Mouse (Mus musculus): ENCODE measurements around the gene Pde11a. TPM values are rescaled to one million over a fixed set of nuclear protein-coding genes. Genes with fewer than 3 reads are reported as not detected.
A peak's percentile ranks its signal among the peaks of the same experiment; 100 is the strongest.

Pde11a gene
- total RNA-seq, 2 experiments from 2014 or later = 4.6 to 5.5 TPM

DNA sequence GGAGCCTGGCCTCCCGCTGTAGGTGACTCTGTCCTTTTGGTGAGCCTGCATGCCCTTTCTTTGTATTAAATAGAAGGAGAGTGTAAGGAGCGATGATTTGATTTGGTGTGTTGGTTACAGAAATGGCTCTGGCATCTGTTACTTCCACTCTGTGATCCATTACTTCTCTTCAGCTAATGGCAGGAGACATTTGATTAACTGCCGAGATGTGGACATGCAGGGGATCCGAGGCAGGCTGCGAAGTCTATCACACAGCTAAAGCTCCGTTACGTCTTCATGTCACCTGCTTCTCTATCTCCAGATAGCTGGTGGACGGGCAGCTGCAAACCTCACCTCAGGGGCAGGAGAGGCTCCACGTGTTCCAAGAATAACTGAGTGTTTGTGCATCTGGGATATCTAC, 364.4 kb downstream of the Pde11a start:
- Histone ChIP-seq H3K4me3 (no peak overlapping the region), H3K27ac (no peak overlapping the region)
- intact Hi-C loops (cut with DNase I) = no loop called here
- TF ChIP-seq CTCF (IDR thresholded peaks at IDR 0.05) = no peak
- DNase-seq (ENCODE audit: extremely low spot score in 1 of 2, low spot score in 2 of 2) = no peak

DNA sequence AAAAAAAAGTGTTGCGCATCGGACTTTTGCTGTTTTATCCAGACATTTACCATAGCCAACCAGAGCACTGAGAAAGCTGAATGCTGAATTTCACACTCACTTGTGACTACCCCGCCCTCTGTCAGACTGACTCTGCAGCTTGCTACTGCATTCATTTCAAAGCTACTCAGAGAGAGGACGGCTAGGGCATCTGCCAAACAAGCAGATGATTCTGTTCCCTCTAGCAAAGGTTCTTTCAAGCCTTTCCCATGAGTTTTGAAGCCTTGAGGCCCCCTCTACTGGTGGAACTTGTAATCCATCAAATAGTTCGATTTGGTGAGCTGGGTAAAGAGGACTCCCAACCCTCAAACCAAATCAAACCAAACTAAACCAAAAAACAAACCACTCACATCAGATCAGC, 373.6 kb downstream of the Pde11a start:
- peak; percentile 74 for TF ChIP-seq CTCF (IDR thresholded peaks at IDR 0.05)
- intact Hi-C loops (cut with DNase I) = loop anchor here (1.0 to 5.0 kb wide), 3 partner anchors 82 to 358 kb away; no protein-coding TSS in a partner anchor
- peak overlapping the region; percentile 31 for H3K4me3 ChIP-seq
- DNase-seq (ENCODE audit: extremely low spot score in 1 of 2, low spot score in 2 of 2) = peak; percentile 47 to 53
- H3K27ac ChIP-seq = no peak overlapping the region

DNA sequence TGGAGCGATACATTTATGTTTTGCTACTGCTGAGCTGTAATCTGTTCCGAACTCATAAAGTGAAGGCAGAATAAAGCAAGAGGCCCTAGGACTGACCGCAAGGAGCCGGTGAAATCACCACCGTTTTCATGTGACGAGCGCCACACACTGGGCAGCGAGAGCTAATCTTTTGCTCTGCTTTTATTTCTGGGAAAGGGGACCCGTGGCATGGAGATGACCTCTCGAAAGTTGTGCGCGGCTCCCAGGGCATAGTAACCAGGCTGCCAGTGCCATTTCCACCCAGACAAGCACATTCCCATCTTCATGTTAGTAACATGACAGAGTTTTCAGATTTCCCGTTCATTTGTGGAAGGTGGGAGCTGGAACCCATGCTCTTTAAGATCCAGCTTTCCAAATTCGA, 374.1 kb downstream of the Pde11a start:
- peak in 1 of 2 experiments; percentile 30 for DNase-seq (ENCODE audit: extremely low spot score in 1 of 2, low spot score in 2 of 2)
- TF ChIP-seq CTCF (IDR thresholded peaks at IDR 0.05) = peak; percentile 58
- intact Hi-C loops (cut with DNase I) = loop anchor here (2.0 to 5.0 kb wide), 2 partner anchors 177 to 358 kb away; no protein-coding TSS in a partner anchor
- Histone ChIP-seq H3K27ac (no peak overlapping the region), H3K4me3 (peak overlapping the region; percentile 31)

DNA sequence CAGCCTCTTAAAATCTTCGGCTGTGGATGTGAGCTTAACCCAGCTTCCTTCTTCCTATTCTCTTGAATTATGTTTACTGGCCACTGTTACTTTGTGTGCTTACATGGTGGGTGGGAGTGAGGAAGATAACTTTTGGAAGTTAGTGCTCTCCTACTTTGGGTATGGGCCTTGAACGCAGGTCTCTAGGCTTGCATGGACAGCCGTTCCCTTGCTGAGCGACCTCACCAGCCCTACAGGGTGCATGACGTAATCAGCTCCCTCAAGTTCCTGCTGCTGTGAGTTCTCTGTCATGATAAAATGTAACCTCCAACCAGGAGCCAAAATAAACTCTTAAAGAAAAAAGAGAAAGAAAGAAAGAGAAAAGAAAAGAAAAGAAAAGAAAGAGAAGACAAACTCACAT, 374.5 kb downstream of the Pde11a start:
- no peak for TF ChIP-seq CTCF (IDR thresholded peaks at IDR 0.05)
- intact Hi-C loops (cut with DNase I) = loop anchor here (2.0 to 5.0 kb wide), 2 partner anchors 177 to 357 kb away; no protein-coding TSS in a partner anchor
- Histone ChIP-seq H3K4me3 (no peak overlapping the region), H3K27ac (no peak overlapping the region)
- no peak for DNase-seq (ENCODE audit: extremely low spot score in 1 of 2, low spot score in 2 of 2)

DNA sequence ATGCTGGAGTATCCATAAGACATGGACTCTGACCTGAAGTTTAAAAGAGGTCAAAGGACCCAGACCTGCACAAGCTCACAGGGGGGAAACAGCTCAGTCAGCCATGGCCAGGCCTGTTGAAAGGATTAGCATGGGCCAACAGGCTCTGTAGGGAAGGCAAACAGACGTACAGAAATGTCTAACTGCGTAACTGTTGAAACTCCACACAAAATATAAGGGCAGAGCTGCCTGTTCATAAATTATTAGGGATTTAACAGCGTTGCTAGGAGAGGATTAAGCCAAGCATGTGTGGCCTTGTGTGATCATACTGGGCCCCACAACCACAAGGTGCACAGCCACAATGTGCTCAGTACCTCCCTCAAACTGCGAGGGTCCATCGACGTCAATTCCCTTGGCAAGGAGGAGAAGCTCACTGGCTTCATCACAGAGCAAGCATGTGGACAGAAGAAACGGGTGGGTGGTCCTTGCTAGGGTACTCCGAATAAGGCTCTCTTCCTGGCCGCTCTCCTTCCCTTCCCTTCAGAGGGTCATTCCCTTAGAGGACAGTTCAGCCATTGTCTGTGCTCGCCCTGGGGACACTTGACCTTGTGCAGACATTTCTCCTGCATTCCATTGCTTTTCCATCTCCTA, 375.2 kb downstream of the Pde11a start:
- no peak overlapping the region for H3K4me3 ChIP-seq
- DNase-seq (ENCODE audit: extremely low spot score in 1 of 2, low spot score in 2 of 2) = no peak
- TF ChIP-seq CTCF (IDR thresholded peaks at IDR 0.05) = no peak
- intact Hi-C loops (cut with DNase I) = loop anchor here (5.0 kb wide), 1 partner anchor 176 kb away; no protein-coding TSS in a partner anchor
- H3K27ac ChIP-seq = no peak overlapping the region

DNA sequence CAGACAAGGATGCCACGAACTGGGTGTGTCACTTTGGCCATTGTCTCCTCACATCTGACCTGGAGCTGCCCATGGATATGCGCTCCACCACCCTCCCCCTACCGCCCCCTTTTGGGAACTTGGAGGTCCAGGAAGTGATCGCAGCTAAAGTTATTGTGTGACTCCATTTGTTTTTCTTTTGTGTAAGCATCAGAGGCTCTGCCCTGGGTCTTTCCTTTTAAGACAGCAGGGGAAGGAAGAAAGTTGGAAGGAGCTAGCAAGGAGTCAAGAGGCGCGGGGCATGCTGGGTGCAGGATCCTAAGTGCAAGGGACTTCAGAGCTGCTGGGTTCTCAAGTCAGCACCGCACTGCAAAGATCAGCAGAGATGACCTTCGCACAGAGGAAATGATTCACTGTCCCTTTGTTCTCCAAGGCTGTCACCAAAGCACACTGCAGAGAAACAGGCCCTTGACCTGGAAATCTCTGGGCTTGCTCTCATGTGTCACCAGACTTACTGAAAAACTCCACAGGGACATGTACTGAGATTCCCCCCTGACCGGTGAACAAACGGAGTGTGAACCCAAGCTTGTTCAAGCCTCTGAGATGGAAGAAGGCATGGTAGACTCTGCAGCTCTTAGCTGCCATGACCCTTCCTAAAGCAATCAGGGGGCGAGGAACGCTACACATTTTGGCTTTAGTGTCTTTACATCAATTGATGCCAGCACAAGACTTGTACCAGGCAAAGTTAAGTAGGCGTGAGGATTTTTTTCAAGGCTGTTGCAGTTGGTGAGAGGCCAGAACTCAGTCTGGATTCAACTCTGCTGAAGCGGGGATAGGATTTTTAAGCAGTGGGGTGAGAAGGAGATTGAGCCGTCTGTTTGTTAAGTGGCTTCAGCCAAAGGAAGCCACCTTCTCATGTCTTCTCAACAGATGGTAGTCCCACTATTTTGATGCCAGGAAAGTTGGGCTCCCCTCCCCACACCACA, 377.9 kb downstream of the Pde11a start:
- TF ChIP-seq CTCF (IDR thresholded peaks at IDR 0.05) = no peak
- intact Hi-C loops (cut with DNase I) = loop anchor here (5.0 kb wide), 1 partner anchor 173 kb away; no protein-coding TSS in a partner anchor
- DNase-seq (ENCODE audit: extremely low spot score in 1 of 2, low spot score in 2 of 2) = peak in 1 of 2 experiments; percentile 22
- Histone ChIP-seq H3K27ac (no peak overlapping the region), H3K4me3 (no peak overlapping the region)

DNA sequence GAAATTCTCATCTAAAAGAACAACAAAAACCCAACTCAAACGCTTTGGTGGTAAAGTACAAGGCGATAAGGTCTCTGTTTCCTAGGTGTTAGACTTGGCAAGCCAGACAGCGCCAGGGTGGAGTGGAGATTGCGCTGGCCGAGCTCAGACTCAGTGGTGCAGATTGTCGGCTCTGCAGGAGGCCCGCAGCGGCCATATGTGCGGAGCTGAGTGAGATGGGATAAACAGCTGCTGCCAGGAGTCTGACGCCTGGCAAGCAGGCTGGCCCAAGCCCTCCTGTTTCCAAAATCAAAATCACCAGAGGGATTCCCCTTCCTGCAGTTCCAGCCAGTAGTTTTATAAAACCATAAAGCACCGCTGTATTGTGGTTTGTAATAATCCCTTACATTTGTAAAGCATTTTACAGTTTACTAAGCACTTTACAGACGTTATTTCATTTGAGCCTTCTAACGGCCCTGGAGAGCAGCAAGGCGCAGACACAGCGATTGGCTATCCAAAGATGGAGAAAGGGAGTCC, 378.7 kb downstream of the Pde11a start:
- TF ChIP-seq CTCF (IDR thresholded peaks at IDR 0.05) = no peak
- DNase-seq (ENCODE audit: extremely low spot score in 1 of 2, low spot score in 2 of 2) = no peak
- no peak overlapping the region for H3K4me3 ChIP-seq
- H3K27ac ChIP-seq = no peak overlapping the region
- intact Hi-C loops (cut with DNase I) = loop anchor here (5.0 kb wide), 1 partner anchor 173 kb away; no protein-coding TSS in a partner anchor

DNA sequence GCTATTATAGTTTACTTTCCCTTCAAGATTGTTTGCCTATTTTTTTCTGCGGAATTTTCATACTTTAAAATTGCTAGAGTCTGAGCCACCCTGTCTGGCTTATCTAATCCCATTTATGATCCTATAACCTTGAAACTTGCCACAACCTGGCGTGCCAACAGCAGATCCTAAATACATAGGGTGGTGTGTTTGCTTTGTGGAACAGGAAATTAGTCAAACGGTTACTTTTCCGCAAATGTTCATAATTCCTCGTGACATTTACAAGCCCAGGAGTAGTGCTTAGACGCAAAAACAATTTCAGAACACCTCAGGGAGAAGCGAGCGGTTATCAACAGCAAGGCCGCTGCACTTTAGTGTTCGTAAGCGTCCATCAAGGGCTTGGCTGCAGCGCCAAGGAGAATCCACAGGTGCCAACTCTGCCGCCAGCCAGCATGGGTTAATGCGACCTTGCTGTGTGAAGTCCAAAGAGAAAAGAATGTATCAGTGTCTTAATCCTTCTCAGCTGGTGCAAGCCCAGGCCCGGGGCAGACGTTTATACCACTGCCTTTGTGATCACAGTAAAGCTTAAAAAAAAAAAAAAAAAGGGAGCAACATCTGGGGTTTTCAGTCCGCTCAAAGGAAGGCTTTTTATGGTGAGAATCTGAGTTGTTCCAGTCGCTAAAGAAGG, 379.3 kb downstream of the Pde11a start:
- Histone ChIP-seq H3K27ac (no peak overlapping the region), H3K4me3 (no peak overlapping the region)
- TF ChIP-seq CTCF (IDR thresholded peaks at IDR 0.05) = no peak
- intact Hi-C loops (cut with DNase I) = no loop called here
- no peak for DNase-seq (ENCODE audit: extremely low spot score in 1 of 2, low spot score in 2 of 2)

DNA sequence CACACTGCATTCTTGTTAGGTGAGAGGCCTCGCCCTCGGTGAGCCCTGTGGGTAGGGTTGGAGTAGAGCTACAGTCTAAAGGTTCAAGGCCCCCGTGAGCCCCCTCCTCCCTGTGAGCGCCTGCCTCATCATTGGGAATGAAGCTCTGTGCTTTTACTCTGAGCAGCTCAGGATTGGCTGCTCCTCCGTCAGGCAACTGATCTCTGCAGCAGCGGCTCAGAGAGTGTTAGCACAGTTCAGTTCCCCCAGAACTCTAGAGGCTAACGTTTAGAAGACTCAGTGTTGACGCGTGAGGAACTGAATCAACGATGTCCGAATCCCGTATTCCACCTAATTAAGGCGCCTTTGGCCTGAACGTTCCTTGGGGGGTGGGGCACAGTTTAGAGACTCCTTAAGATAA, 382.9 kb downstream of the Pde11a start:
- no peak overlapping the region for H3K27ac ChIP-seq
- intact Hi-C loops (cut with DNase I) = no loop called here
- DNase-seq (ENCODE audit: extremely low spot score in 1 of 2, low spot score in 2 of 2) = no peak
- no peak for TF ChIP-seq CTCF (IDR thresholded peaks at IDR 0.05)
- H3K4me3 ChIP-seq = no peak overlapping the region

DNA sequence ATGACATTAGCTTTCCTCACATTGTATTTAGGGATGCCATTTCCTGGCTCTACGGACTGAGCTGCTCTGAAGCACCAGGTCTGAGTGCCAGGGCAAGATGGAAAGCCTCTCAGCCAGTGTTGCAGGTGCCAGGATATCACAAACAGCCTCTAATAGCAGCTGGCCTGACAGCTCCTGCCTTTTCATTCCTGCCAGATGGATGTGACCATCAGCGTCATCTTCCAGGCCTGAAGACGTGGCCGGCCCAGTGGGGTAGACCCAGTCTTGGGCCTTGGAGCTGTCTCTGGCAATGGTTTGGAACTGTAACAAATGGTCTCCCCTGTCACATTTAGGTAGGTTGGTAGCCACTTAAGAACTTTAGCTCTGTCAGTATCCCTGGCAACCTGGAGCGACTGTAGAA, 385.3 kb downstream of the Pde11a start:
- Histone ChIP-seq H3K4me3 (no peak overlapping the region), H3K27ac (no peak overlapping the region)
- no peak for TF ChIP-seq CTCF (IDR thresholded peaks at IDR 0.05)
- no peak for DNase-seq (ENCODE audit: extremely low spot score in 1 of 2, low spot score in 2 of 2)
- intact Hi-C loops (cut with DNase I) = no loop called here

DNA sequence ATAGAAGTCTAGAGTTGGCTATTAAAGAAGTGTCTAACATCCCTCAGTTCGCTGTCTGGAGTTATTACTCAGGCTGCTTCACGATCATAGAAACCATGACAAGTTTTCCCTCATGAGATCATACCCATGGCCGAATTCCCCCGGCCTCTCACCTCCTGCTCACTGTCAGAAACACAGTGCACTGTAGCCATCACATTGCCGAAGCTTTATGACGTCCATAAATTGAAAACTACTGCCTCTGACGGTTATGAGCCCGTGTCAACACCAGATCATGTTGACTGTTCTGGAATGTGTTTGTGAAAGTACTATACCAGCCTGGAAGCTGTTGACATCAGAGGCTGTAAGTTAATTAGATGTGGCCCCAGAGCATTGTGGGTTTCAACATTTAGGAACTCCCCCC, 387.9 kb downstream of the Pde11a start:
- no peak overlapping the region for H3K4me3 ChIP-seq
- intact Hi-C loops (cut with DNase I) = no loop called here
- H3K27ac ChIP-seq = no peak overlapping the region
- DNase-seq (ENCODE audit: extremely low spot score in 1 of 2, low spot score in 2 of 2) = no peak
- TF ChIP-seq CTCF (IDR thresholded peaks at IDR 0.05) = no peak

Small RNA genes within 50 kb of the gene (microRNA-seq; reads per million reads assigned to microRNA genes)
- gene Gm44337 = 0 reads per million in 2 experiments

Other genes with a start within 250 kb of the Pde11a start
- gene Cyct, start 21.7 kb upstream of the Pde11a start, total RNA-seq (2021) = not detected
- gene Rbm45, start 31.2 kb upstream of the Pde11a start, total RNA-seq (2021) = 10 to 100 TPM; 40.4 to 41.7 TPM
- gene Osbpl6, start 67.7 kb upstream of the Pde11a start, total RNA-seq (2021) = 10 to 100 TPM; 53.0 to 62.0 TPM

Data from left cerebral cortex, adult 2 months (tissue).